Mouse (Mus musculus): ENCODE results near the gene Isy1.

- TF ChIP-seq USF1 (IDR thresholded peaks at IDR 0.05; ENCODE audit: low read depth, low read length) (no peak), RAD21 (IDR thresholded peaks at IDR 0.05; ENCODE audit: low read depth, low read length) (no peak), MXI1 (IDR thresholded peaks at IDR 0.05; ENCODE audit: low read depth, low read length) (no peak), BHLHE40 (IDR thresholded peaks at IDR 0.05; ENCODE audit: low read depth, low read length) (no peak), CTCF (conservative IDR thresholded peaks at IDR 0.05 in 1 of 2, IDR thresholded peaks at IDR 0.05 in 1 of 2; ENCODE audit: low read depth in 2 of 2, low read length in 2 of 2) (no peak), EP300 (IDR thresholded peaks at IDR 0.05; ENCODE audit: low read length) (no peak), POLR2A (IDR thresholded peaks at IDR 0.05; ENCODE audit: low read depth, low read length) (peak; percentile 57; the same call in 1 of the 2 replicates), ELF1 (IDR thresholded peaks at IDR 0.05; ENCODE audit: low read depth, low read length) (no peak), MAFK (IDR thresholded peaks at IDR 0.05; ENCODE audit: insufficient replicate concordance, low read length) (no peak), IRF4 (IDR thresholded peaks at IDR 0.05; ENCODE audit: low read depth, low read length) (no peak)
Measured at GRCm38 (mm10) chr6:87849780-87850154, 11.2 kb upstream of the Isy1 start.

Data from CH12.LX (cell line).